Mouse (Mus musculus) frontal cortex, postnatal 10 days (tissue): ENCODE data around the gene Mettl3.

ENCODE experiments used
- DNase-seq, 2 experiments: peaks; one replicate each; pipeline ENCODE4 v3.0.0; 2022; ENCODE audit warnings: low spot score in 2 of 2, mixed read lengths in 1 of 2

Mettl3 gene

DNA sequence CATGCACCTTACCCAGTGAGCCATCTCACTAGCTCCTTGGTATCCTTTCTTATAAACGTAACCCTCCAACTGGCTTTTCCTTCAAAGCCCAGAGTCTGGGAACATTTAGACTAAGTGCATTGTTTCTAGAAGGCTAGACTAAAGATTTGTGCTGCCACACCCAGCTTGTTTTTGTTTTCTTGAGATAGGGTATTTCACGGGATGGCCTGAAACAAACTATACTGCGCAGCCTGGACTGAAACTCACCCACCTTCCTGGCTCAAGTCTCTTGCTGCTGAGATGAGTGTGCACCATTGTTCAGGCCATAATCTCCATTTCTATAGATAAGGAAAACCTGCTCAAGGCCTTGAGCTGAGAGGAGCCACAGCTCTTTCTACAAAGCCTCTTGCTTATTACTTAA, 20.7 kb downstream of the Mettl3 start:
- DNase-seq: no peak

DNA sequence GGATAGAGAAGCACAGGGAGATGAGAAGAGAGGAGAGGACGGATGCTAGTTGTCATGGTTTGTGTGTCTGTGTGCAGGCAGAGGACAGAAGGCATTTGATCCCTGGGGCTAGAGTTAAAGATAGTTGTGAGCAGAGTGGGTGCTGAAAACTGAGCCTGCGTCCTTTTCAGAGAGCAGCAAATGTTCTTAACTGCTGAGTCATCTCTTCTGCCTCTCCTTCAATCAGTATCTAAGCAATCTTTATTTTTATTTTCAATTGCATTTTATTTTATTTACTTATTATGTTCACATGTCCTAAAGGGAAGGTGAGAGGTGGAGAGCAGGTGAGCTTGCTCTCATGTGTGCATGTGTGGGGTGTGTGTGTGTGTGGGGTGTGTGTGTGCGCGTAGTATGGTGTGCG, 21.3 kb downstream of the Mettl3 start:
- no peak for DNase-seq

- no peak for DNase-seq
Observed at GRCm38 (mm10) chr14:52279747-52280120, 25.2 kb downstream of the Mettl3 start.

DNA sequence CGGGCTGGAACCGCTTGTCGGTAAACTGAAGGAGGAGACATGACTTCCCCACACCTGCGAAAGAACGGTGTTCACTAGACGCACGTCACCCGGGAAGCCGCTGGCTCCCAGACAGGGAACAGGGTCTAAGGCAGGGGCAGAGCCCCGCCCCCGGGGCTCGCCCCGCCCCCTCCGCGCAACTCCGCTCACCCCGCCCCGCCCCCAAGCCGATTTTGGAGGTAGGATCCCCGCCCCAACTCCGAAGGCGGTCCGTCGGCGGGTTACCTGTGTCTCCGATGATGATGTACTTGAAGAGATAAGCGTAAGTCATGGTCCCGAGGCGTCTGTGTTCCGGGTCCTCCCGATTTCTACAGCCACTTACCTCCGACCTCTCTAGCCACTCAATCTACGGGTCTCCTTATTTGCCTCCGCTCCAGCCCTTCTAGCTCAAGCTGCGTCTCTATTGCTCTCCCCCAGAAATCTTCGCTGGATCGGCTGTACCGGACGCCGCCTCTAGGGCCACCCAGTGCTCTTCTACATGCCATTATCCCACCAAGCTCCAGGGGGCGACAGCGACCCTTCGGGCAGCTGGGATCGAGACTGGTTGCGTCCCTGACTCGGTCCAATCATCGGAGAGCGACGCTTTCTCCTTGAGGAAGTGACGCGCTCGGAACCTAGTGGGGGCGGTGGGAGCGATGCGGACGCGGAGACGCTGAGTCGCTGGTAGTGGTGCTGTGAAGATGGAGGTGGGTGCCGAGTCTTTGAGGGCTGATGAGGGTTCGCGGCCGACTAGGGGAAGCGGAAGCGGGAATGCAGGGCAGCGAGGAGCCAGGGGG, 25.8 kb downstream of the Mettl3 start, which contains the start of the genes Tox4 and Rab2b:
Gene Tox4 (plus strand): TSS at position 215 of the 815 bp plus-strand sequence.
Gene Rab2b (minus strand): TSS at position 614 of the 815 bp plus-strand sequence.
- DNase-seq: peak; percentile 97 to 99

DNA sequence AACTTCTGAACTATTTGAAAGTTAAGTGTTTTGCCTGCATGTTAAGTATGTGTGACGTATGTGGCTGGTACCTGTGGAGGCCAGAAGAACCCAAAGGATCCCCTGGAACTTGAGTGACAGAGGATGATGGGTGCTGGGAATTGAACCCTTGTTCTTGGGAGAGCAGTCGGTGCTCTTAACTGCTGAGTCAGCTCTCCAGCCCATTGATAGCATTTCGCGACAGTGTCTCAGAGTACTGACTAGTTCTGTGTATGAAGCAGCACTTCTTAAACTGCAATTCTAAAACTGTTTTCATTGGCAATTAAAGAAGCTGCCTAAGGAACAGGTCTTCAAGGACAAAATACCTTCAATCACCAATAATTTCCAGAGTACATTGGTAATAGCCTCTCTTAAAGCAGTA, 27.7 kb downstream of the Mettl3 start:
- DNase-seq: no peak

DNA sequence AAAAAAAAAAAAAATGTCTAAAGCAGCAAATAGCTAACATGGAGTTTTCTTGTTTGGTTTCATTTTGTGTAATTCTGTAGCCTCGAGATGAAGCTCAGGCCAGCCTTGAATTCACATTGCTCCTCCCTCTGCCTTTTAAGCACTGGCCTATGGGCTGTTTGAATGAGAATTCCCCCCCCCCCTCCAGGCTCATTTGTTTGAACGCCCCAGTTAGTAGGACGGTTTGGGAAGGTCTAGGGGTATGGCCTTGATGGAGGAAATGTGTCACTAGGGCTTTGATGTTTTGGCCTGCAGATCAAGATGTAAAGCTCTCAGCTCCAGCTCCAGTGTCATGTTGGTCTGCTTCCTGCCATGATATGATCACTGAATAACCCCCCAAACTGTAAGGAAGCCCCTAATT, 32.1 kb downstream of the Mettl3 start:
- DNase-seq: no peak

DNA sequence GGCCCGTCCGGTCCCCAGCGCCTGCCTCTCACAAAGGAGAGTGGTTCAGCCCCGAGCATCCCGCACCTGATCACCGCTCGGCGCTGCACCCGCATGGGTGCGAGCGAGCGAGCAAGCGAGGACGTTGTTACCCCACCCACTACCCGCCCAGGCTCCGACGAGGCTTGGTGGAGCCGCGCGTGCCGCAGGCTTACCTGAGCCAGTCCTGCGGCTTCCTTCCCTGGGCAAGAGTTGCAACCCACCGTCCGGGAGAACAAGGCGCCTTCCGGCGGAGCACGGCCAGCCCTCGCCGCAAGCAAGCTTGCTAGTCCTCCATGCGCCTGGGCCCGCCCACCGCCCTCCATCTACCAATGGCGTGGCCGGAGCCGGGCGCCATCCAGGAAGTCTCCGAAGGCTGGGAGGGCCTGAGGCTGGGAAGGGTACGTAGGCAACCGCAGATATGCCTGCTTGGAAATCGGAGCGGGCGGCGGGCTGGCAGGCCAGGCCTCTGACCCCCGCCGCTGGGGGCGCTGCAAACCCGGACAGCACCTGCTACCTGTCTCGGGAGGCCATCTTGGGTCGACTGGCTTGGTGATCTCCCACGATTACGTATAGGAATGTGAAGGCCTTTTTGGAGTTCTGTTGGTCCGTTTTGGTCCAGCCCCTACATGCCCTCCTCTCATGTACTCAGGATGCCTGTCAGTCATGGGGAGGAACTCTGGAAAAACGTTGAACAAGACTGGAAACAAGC, 47.3 kb downstream of the Mettl3 start, which contains the start of gene Chd8:
Gene Chd8 (minus strand): TSS at position 297 of the 730 bp plus-strand sequence.
- DNase-seq: peak; percentile 97

DNA sequence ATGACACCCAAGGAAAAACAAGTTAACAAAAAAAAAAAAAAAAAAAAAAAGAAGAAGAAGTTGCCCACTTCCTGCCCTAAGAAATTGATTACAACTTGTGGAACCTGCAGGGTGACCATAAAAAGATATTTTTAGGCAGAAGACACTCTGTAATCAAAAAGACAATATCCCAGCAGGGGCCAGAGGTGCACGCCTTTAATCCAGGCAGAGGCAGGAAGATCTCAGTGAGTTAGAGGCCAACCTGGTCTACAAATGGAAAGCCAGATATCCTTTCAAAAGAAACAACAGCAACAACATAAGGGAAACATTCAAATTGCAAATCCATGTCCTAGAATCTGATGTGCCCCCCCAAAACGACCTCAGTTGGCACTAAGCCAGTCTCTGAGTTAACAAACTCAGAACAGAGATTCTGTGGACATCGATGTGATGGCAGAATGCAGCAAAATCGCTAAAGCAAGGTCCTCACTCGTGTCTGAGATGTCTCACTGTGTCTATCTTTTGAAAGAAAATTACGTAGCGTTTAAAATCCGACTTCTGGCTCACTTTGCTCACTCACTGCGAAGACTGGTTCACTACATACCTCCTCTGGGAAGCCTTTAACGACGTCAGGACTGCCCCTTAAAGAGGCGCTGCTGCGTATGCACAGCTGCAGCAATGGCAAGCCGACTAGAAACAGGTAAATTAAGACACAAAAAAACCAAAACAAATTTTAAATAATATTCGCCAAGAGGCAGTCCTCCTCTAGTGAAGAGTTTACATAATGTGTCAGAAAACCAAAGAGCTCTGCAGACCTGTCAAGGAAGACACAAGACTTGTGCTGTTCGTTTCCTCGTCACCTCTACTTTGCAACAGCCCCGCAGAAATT, 48.4 kb downstream of the Mettl3 start:
- DNase-seq: no peak

DNA sequence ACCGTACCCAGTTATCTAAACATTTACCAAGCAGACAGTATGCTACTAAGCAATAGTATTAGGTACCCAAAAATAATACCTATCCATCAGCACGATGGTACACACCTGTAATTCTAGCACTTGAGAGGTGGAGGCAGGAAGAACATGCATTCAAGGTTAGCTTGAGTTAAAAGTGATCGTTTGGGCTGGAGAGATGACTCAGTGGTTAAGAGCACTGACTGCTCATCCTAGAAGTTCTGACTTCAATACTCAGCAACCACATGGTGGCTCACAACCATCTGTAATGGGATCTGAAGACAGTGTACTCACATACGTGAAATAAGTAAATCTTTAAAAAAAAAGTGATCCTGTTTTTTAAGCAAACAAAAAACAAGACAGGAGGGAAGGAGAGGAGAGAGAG, 58.8 kb downstream of the Mettl3 start:
- no peak for DNase-seq
